Mouse (Mus musculus) telencephalon, adult 2 months (tissue): ENCODE data around the gene Rnf11.

ENCODE experiments used
- DNase-seq: peaks from one replicate; pipeline ENCODE4 v3.0.0-alpha.2; 2011; ENCODE audit warnings: low read depth, low spot score

Gene Rnf11

GRCm38 (mm10) chr4:109444951-109445350 lies 39.6 kb downstream of the Rnf11 start:
- DNase-seq: no peak

- DNase-seq: no peak
Measured at GRCm38 (mm10) chr4:109444471-109444870, 40.1 kb downstream of the Rnf11 start.

- peak; percentile 55 for DNase-seq
Measured at GRCm38 (mm10) chr4:109442649-109443048, 41.9 kb downstream of the Rnf11 start.

- DNase-seq: no peak
Measured at GRCm38 (mm10) chr4:109442126-109442525, 42.4 kb downstream of the Rnf11 start.

GRCm38 (mm10) chr4:109441000-109441399 lies 43.5 kb downstream of the Rnf11 start:
- no peak for DNase-seq

GRCm38 (mm10) chr4:109440381-109440780 lies 44.1 kb downstream of the Rnf11 start:
- DNase-seq: no peak

GRCm38 (mm10) chr4:109439825-109440248 lies 44.7 kb downstream of the Rnf11 start:
- no peak for DNase-seq

- DNase-seq: no peak
Measured at GRCm38 (mm10) chr4:109439101-109439500, 45.4 kb downstream of the Rnf11 start.

GRCm38 (mm10) chr4:109437913-109438878 lies 46.3 kb downstream of the Rnf11 start:
- no peak for DNase-seq

GRCm38 (mm10) chr4:109434256-109434655 lies 50.3 kb downstream of the Rnf11 start:
- no peak for DNase-seq

- no peak for DNase-seq
Measured at GRCm38 (mm10) chr4:109433641-109434040, 50.9 kb downstream of the Rnf11 start.

- no peak for DNase-seq
Measured at GRCm38 (mm10) chr4:109432668-109433375, 51.7 kb downstream of the Rnf11 start.

GRCm38 (mm10) chr4:109430854-109431253 lies 53.7 kb downstream of the Rnf11 start:
- DNase-seq: no peak

GRCm38 (mm10) chr4:109430250-109430649 lies 54.3 kb downstream of the Rnf11 start:
- no peak for DNase-seq

- DNase-seq: no peak
Measured at GRCm38 (mm10) chr4:109427058-109427457, 57.5 kb downstream of the Rnf11 start.

GRCm38 (mm10) chr4:109423438-109423837 lies 61.1 kb downstream of the Rnf11 start:
- DNase-seq: no peak

GRCm38 (mm10) chr4:109422436-109422835 lies 62.1 kb downstream of the Rnf11 start:
- DNase-seq: no peak

GRCm38 (mm10) chr4:109421608-109422007 lies 62.9 kb downstream of the Rnf11 start:
- no peak for DNase-seq

- DNase-seq: no peak
Measured at GRCm38 (mm10) chr4:109420138-109420795, 64.3 kb downstream of the Rnf11 start.

GRCm38 (mm10) chr4:109419563-109419962 lies 65.0 kb downstream of the Rnf11 start:
- no peak for DNase-seq

GRCm38 (mm10) chr4:109419017-109419416 lies 65.5 kb downstream of the Rnf11 start:
- no peak for DNase-seq

- no peak for DNase-seq
Measured at GRCm38 (mm10) chr4:109417998-109418397, 66.5 kb downstream of the Rnf11 start.
